Mouse (Mus musculus) monocyte, adult 5-6 weeks (primary cell): ENCODE measurements around the gene Hoxd11. TPM values are rescaled to one million over a fixed set of nuclear protein-coding genes. Genes with fewer than 3 reads are reported as not detected.

ENCODE experiments used
- ATAC-seq: fragments of 153-309, 156-312 bp; replicated peaks from 2 replicates; pipeline ENCODE4 v1.8.0; 2017; ENCODE audit warnings: mild to moderate bottlenecking; ENCODE audit not compliant: low TSS enrichment, insufficient number of reproducible peaks, severe bottlenecking, poor library complexity, low FRiP score
- total RNA-seq: library from RNA; stranded (forward); fragments of 200-1000, 200-491, 200-594 nt; gene quantifications from 3 replicates; pipeline ENCODE4 v1.2.3, GENCODE M21; 2017

Gene Hoxd11
- total RNA-seq, 1 experiment from 2014 or later = not detected

DNA sequence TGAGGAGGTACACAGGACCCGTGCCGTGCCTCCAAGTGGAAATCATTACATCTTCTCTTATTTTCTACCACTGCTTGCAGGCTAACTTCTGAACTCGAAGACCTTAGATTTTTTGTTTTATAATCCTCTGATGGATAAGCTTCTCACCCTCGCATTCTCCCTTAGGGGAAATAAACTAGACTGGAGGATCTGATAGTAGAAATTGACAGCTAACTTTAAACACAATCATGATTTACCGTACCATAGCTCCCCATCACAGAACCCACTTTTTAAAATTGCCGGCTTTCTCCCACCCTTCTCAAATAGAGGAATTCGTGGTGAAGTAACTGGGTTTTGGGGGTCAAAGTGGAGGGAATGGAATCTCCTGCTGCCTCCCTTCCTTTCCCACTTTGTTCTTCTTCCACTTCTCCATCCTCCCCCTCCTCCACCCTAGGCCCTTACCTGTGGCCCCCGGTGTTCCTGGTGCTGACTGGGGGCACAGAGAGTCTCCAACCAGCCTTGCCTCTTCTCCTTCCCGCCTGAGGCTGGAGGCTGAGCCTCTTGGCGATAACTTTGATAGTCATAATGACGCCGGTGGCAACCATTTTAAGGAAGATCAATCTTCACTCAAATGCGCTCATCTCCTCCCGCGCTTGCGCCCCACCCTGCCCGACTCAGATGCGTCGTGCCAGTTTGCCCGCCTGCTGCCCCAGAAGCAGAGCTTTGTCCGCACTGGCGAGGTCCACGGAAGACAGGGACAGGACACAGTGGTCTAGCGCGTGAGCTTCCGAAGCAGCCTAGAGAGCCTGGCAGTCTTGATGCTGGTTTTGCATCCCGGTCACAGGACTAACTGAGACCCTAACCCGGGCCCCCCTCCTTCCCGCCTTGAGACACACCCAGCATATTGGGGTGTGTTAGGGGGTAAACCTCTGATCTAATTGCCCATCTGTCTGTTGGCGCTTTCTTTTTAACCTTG is 18.7 kb upstream of the Hoxd11 start:
- ATAC-seq = no peak

DNA sequence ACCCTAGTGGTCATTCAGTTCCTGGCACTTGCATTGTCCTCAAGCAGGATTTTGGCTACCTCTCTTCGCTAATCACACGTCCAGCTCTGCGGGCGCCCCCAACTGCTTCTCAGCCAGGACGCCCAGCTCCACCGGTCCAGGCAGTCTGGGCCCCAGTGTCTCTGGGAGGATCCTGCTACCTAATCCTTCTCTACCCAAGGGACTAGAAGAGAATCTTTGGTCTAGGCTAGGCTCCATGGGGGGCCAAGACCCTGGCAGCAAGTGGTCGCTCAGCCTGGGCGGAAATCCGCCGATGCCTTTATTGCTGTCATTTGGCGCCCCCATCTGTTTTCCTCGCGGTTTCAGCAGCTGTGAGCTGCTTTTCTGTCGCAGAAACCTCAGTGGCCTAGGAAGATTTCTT is 17.7 kb upstream of the Hoxd11 start:
- ATAC-seq = no peak

DNA sequence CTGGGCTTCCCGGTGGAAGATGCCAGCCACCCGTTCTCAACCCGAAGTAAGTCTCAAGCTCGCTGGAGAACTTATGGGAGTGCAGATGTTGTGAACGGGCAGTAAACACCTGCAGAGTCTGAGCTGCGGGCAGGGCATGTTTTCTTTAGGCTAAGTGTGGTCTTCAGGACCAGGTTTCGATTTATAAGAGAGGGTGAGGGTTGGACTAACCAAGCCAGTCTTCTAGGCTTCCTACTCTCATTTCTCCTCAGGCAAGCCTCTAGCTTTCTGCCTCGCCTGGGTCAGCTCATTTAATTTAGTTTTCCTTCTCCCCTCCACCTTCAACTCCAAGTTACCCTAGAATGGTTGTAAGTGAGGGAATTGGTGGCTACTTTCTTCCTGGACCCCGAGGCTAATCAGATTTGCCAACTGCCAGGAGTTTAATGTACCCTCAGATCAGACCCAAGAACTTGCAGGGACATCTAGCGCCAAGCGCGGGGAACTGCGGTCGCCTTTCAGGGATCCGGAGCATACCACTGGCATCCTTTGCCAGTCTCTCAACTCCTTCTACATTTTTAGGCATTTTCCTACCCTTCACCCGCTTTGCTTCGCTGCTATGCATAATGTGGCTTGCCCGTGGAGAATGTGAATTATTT is 15.9 kb upstream of the Hoxd11 start:
- ATAC-seq = no peak

DNA sequence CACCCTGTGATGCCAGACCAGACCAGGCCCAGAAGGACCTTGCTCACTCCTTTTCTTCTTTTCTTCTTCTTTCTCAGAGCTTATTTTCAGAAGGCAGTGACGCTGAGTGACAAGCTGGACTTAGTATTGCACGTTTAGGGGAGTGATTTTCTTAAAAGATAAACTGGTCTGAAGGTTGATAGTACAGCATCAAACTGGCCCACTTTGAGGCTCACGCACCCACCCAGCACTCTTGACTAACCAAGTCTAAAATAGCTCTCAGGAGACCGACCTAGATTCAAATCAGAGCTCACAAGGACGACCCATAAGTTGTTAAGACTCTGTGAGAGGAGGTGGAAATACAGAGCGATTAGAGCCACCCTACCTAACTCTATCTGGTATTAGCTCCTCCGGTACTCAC is 12.9 kb upstream of the Hoxd11 start:
- ATAC-seq = no peak

DNA sequence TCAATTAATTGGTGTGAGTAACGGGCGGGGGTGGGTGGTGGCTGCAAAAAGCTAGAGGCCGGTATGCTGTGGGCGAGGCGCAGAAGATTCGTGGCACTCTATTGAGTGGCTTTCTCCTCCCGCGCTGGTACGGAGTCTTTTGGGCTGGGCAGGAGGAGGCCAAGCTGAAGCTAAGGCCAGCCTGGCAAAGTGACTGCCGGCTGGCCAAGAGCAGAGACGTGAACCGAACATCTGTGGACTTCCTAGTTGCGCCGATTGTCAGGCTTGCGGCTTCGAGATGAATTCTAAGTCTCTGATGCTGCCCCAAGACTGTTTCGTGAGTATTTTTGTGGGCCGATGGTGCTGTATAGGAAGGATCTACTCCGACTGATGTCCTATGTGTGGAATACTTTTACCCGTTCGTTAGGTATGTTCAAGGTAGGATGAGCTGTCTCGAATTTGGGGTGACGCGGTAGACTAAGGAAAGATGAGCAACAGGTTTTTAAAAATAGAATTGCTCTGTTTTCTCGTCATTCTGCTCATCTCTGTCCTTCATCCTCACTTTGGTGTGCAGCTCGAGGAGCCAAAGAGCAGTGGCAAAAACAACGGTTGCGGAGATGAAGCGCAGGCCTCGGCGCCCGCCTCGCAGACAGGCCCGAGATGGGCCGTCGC is 12.0 kb upstream of the Hoxd11 start:
- no peak for ATAC-seq

DNA sequence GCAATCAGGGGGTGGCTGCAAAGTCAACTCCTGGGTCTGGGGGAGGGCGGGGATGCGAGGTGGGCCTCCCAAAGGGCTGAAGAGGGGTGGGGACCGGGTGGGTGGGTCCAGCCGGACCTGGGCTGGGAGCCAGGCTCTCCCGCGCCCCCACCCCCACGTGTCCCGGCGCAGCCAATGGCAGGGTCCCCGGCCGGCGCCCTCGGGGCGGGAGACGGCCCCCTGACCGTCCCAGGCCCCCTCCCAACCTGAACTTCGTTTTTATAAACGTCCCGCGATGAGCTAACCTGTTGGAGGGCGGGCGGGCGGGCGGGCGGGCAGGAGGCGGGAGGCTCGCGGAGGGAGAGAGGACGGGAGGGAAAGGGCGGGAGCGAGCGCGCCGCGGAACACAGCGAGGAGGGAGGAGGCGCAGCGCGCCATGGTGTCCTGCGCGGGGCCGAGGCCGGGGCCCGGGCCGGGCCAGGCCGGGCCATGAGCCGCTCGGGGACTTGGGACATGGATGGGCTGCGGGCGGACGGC is 11.5 kb upstream of the Hoxd11 start, which contains the start of gene Hoxd13:
Gene Hoxd13 (plus strand): TSS at position 469 of the 516 bp plus-strand sequence.
- ATAC-seq = no peak

DNA sequence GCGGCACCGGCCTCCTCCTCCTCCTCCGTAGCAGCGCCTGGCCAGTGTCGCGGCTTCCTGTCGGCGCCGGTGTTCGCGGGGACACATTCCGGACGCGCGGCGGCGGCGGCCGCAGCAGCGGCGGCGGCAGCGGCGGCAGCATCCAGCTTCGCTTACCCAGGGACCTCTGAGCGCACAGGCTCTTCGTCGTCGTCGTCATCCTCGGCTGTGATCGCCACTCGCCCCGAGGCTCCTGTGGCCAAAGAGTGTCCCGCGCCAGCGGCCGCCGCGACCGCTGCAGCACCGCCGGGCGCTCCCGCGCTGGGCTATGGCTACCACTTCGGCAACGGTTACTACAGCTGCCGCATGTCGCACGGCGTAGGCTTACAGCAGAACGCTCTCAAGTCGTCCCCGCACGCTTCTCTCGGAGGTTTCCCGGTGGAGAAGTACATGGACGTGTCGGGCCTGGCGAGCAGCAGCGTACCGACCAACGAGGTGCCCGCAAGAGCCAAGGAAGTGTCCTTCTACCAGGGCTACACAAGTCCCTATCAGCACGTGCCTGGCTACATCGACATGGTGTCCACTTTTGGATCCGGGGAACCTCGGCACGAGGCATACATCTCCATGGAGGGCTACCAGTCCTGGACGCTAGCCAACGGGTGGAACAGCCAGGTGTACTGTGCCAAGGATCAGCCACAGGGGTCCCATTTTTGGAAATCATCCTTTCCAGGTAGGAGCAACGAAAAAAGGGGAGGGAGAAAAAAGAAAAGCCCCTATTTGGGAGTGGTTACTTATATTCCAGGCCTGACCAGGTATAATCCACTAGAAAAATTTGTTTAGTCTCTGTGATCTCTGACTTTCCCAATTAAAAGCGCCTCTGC is 10.8 kb upstream of the Hoxd11 start:
- ATAC-seq = no peak

DNA sequence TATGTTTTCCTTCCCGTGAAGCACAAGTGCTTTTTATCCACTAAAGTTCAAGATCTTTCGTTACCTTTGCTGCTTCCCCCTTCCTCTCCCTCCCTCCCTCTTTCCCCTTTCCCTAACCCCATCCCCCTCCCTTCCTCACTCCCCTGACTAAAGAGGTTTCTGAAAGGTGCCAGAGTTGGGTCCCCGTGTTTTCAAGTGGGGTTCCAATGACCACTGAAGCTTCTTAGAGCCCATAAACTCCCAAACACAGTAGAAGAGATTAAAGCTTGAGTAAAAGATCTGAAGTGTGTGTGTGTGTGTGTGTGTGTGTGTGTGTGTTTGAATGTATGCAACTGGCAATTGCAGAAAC is 10.2 kb upstream of the Hoxd11 start:
- ATAC-seq = no peak

DNA sequence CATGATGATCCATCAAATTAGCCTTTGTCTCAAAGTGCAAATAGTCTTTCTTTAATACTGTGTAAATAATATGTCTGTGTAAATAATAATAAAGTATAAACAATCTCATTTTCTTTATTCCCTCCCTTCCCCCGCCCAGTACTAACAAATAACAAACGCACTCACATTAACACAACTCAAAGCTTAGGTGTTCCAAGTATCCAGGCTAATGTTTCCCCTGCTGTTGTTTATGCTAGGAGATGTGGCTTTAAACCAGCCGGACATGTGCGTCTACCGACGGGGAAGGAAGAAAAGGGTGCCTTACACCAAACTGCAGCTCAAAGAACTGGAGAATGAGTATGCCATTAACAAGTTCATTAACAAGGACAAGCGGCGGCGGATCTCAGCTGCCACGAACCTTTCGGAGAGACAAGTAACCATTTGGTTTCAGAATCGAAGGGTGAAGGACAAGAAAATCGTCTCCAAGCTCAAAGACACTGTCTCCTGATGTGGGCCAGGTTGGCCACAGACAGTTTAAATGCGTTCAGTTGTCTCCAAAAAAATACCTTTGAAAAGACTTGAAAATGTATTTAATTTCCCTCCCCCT is 9.6 kb upstream of the Hoxd11 start:
- ATAC-seq = no peak

DNA sequence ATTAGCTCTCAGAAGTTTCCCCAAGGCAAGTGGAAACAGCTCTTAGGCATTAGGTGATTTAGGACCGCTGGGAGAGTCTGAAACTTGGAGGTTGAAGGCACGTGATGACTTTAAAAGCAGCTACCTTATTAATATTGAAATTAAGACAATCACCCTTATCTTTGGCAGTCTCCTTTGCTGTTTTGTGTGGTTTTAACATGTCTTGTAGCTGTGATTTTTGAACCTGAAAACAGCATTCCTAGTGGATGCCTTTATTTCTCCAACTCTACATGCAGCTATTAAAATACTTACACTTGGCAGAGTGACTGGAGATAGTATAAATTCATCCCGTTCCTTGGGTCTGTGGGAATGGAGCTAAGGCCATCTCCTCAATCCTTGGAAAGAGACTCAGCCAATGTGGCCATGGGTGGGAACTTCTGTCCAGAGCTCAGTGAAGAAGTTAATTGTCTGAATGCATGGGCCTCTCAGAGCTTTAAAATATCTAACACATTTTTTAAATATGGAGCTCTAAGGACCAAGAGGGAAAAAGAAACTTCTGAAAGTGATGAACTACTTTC is 8.6 kb upstream of the Hoxd11 start:
- no peak for ATAC-seq

DNA sequence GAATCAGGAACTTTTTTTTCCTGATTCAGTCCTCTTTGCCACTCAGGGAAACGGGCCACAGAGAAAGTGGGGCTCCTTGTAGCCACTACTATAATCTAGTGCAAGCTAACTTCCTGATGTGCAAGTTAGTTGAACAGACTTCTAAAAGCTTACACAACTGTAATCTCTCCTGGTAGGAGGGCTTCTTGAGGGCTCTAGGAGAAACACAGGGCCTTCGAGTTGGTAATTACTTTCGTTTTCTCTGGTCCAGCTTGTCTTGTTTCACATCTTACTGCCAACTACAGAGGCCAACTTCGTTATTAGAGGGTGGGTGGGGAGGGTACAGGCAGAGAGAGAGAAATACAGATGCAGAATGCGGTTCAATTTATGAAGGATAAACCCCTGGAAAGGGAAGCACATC is 7.5 kb upstream of the Hoxd11 start:
- no peak for ATAC-seq

DNA sequence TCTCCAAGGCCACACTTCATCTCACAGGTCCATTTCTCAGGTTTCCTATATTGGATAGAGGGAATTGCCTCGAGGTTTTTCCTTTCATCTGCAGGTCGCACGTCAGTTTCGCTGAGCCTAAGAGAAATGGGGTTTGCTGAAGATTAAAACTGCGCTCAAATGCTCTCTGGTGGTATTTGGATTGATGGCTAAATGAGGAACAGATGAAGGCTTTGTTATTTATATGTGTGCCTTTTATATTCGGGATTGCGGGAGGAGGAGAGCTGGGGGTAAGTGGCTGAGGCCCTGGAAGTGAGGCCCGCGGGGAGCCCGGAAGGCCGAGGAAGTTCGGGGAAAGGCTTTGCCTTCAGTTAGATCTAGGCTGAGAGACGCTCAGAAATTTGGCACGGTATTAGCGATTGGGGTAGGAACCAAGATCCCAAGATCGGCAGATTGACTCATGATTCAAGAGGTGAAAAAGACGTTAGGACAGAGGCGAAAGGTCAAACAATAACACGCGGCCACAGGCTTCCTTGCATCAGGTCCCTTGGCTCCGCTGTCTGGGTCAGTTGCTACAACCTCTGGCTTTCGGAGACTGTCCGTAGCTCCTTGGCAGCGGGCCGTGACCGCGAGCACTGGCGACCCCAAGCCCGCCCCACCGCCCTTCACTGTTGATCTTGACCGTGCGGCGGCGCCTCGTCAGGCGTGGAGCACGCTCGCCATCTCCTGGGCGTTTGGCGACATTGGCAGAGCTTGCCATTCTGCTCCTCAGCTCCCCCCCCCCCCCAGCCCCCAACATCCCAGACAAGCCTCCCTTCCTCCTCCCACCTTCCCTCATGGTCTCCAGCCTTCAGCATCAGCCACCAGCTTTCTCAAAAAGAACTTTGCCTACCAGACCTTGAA is 6.6 kb upstream of the Hoxd11 start:
- ATAC-seq = peak; percentile 54

DNA sequence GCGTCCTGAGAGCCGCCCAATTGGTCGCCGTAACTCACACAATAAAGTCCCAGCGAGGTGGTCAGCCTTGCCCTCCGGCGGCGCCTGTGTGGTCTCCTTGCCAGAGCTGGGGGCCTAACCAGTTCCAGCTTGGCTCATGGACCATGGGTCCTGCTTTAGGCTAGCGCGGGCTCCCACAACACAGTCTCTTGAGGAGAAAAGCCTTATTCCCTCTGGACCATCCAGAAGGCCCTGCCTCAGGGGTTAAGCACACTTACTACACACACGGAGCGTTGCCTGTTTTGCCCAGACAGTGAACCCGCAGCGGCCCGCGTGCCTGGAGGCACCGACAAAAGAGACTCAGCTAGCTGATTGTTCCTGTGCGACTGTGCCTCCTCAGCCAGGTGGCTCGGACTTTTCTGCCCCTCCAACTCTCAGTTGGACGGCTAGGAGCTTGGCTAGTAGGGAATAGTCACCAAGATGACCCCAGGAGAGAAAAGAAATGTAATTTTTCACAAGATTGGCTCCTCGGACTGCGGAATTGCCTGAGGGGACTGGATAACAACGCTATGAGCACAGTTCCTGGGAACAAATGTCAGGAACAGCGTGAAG is 5.4 kb upstream of the Hoxd11 start:
- no peak for ATAC-seq

DNA sequence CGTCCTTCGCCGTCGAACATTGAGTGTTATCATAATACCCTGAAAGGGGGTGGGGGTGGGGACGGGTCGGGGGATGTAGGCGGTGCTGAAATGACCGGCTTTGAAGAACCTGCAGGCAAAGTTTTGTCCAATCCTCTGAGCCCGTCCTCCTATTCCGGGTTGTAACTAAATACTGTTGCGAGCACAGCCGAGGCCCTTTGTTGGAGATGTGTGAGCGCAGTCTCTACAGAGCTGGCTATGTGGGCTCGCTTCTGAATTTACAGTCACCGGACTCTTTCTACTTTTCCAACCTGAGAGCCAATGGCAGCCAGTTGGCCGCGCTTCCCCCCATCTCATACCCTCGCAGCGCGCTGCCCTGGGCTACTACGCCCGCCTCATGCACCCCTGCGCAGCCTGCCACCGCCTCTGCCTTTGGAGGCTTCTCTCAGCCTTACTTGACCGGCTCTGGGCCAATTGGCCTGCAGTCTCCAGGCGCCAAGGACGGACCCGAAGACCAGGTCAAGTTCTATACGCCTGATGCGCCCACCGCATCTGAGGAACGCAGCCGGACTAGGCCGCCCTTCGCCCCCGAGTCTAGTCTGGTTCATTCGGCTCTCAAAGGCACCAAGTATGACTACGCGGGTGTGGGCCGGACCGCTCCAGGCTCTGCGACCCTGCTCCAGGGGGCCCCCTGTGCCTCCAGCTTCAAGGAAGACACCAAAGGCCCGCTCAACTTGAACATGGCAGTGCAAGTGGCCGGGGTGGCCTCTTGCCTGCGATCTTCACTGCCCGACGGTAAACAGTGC is 4.3 kb upstream of the Hoxd11 start, which contains the start of gene Hoxd12:
Gene Hoxd12 (plus strand): TSS at position 133 of the 785 bp plus-strand sequence.
- no peak for ATAC-seq

DNA sequence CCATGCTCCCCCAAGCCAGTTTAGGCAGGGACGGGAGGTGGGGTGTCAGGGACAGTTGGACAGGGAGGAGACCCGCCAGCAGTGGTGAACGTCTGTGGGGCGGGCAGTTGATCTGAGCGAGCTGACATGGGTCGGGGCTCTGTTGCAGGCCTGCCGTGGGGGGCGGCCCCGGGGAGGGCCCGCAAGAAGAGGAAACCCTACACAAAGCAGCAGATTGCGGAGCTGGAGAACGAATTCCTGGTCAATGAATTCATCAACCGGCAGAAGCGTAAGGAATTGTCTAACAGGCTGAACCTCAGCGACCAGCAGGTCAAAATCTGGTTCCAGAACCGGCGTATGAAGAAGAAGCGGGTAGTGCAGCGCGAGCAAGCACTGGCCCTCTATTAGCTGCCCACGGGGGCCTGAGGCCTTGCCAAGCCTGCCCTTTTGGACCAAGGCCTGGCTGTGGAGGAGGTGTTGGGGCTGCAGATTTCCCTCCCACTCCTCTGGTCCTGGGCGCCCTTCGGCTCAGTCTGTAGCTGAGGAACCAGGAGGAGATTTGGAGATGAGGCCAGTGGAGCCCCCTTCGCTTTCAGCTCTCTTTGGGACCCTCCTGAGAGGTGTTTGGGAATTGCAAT is 3.6 kb upstream of the Hoxd11 start:
- ATAC-seq = no peak
